Mouse (Mus musculus): Measurements from ENCODE around the gene E130114P18Rik. TPM values are rescaled to one million over a fixed set of nuclear protein-coding genes. Genes with fewer than 3 reads are reported as not detected.

Gene E130114P18Rik
- total RNA-seq, 2 experiments from 2014 or later, result not detected

GRCm38 (mm10) chr4:97776388-97777080 lies 1.3 kb downstream of the E130114P18Rik start:
- peak; percentile 35 to 74 for DNase-seq

GRCm38 (mm10) chr4:97775494-97776265 lies 2.2 kb downstream of the E130114P18Rik start:
- peak in 1 of 2 experiments; percentile 68 for DNase-seq

GRCm38 (mm10) chr4:97775059-97775458 lies 2.8 kb downstream of the E130114P18Rik start:
- DNase-seq, result peak; percentile 87 to 93

- no peak for DNase-seq
Observed at GRCm38 (mm10) chr4:97774446-97774950, 3.4 kb downstream of the E130114P18Rik start.

GRCm38 (mm10) chr4:97773791-97774190 lies 4.1 kb downstream of the E130114P18Rik start:
- DNase-seq, result no peak

GRCm38 (mm10) chr4:97773110-97773593 lies 4.7 kb downstream of the E130114P18Rik start:
- peak; percentile 99 for DNase-seq

GRCm38 (mm10) chr4:97772641-97773040 lies 5.2 kb downstream of the E130114P18Rik start, which contains the start of gene Nfia:
Nfia (plus strand) TSS chr4:97772734.
- peak in 1 of 2 experiments; percentile 37 for DNase-seq

GRCm38 (mm10) chr4:97772084-97772484 lies 5.8 kb downstream of the E130114P18Rik start:
- DNase-seq, result peak; percentile 98 to 99

- no peak for DNase-seq
Observed at GRCm38 (mm10) chr4:97771426-97771825, 6.5 kb downstream of the E130114P18Rik start.

- DNase-seq, result no peak
Observed at GRCm38 (mm10) chr4:97769861-97770260, 8.0 kb downstream of the E130114P18Rik start.

GRCm38 (mm10) chr4:97767516-97767915 lies 10.4 kb downstream of the E130114P18Rik start:
- no peak for DNase-seq

- DNase-seq, result no peak
Observed at GRCm38 (mm10) chr4:97767025-97767424, 10.9 kb downstream of the E130114P18Rik start.

- DNase-seq, result no peak
Observed at GRCm38 (mm10) chr4:97766100-97766499, 11.8 kb downstream of the E130114P18Rik start.

GRCm38 (mm10) chr4:97765341-97766020 lies 12.4 kb downstream of the E130114P18Rik start:
- DNase-seq, result no peak

- no peak for DNase-seq
Observed at GRCm38 (mm10) chr4:97764616-97765015, 13.3 kb downstream of the E130114P18Rik start.

GRCm38 (mm10) chr4:97758661-97759060 lies 19.2 kb downstream of the E130114P18Rik start:
- DNase-seq, result no peak

GRCm38 (mm10) chr4:97757978-97758461 lies 19.9 kb downstream of the E130114P18Rik start:
- DNase-seq, result peak; percentile 67 to 80

- peak; percentile 79 to 89 for DNase-seq
Observed at GRCm38 (mm10) chr4:97757207-97757977, 20.5 kb downstream of the E130114P18Rik start.

GRCm38 (mm10) chr4:97754241-97754640 lies 23.6 kb downstream of the E130114P18Rik start:
- peak; percentile 82 to 90 for DNase-seq

GRCm38 (mm10) chr4:97753521-97753920 lies 24.4 kb downstream of the E130114P18Rik start:
- no peak for DNase-seq
